Mouse (Mus musculus): ENCODE data around the gene Pef1.

- TF ChIP-seq CTCF (conservative IDR thresholded peaks at IDR 0.05; ENCODE audit: insufficient read depth, insufficient read length, low read depth, low read length), result no peak
- no peak for TF ChIP-seq POLR2A (IDR thresholded peaks at IDR 0.05; ENCODE audit: low read depth, low read length)
Observed at GRCm38 (mm10) chr4:130107065-130107443, 4.7 kb downstream of the Pef1 start.
